Mouse (Mus musculus): ENCODE data around the gene Serpina7.

GRCm38 (mm10) chrX:139037666-139038065 lies 47.4 kb downstream of the Serpina7 start:
- TF ChIP-seq CTCF (conservative IDR thresholded peaks at IDR 0.05 in 1 of 2, IDR thresholded peaks at IDR 0.05 in 1 of 2; ENCODE audit: low read depth in 2 of 2, low read length in 2 of 2) (no peak), USF2 (conservative IDR thresholded peaks at IDR 0.05; ENCODE audit: low read depth, low read length) (no peak), CHD2 (IDR thresholded peaks at IDR 0.05; ENCODE audit: low read length) (no peak), NRF1 (IDR thresholded peaks at IDR 0.05; ENCODE audit: low read depth, low read length) (no peak), NELFE (IDR thresholded peaks at IDR 0.05; ENCODE audit: low read depth, low read length) (no peak), TCF12 (IDR thresholded peaks at IDR 0.05; ENCODE audit: low read depth, low read length) (no peak), ZC3H11A (IDR thresholded peaks at IDR 0.05; ENCODE audit: low read depth, low read length) (no peak), POLR2A (IDR thresholded peaks at IDR 0.05; ENCODE audit: low read depth, low read length) (no peak), E2F4 (IDR thresholded peaks at IDR 0.05; ENCODE audit: insufficient replicate concordance, low read depth, low read length) (no peak), EP300 (IDR thresholded peaks at IDR 0.05; ENCODE audit: low read length) (no peak)

All from CH12.LX (cell line).